Mouse (Mus musculus): ENCODE results near the gene Cfap126. TPM values are rescaled to one million over a fixed set of nuclear protein-coding genes. Genes with fewer than 3 reads are reported as not detected.
"Not testable (repeated sequence)": the region's sequence is repeated elsewhere in the genome, so short reads cannot be mapped to it uniquely, and the experiment has no call there.

Gene Cfap126
- polyA plus RNA-seq, 1 experiment from 2014 or later: 9.8 TPM

GRCm38 (mm10) chr1:171116280-171116679 is 2.6 kb downstream of the Cfap126 start:
- ATAC-seq (ENCODE audit: low FRiP score): no peak
- Histone ChIP-seq H3K4me1 (peaks cover 8% of the 10 kb centered on the region; the same call in 1 of the 2 replicates), H3K4me2 (replicated peaks) (no peak overlapping the region), H3K27me3 (no peaks in the 10 kb centered on the region), H3K9ac (no peak overlapping the region), H3K9me3 (replicated peaks) (no peaks in the 10 kb centered on the region), H3K4me3 (no peak overlapping the region), H3K27ac (no peak overlapping the region), H3K36me3 (no peaks in the 10 kb centered on the region)
- 73% methylated on average over 4 of the region's 4 CpGs for WGBS

DNA sequence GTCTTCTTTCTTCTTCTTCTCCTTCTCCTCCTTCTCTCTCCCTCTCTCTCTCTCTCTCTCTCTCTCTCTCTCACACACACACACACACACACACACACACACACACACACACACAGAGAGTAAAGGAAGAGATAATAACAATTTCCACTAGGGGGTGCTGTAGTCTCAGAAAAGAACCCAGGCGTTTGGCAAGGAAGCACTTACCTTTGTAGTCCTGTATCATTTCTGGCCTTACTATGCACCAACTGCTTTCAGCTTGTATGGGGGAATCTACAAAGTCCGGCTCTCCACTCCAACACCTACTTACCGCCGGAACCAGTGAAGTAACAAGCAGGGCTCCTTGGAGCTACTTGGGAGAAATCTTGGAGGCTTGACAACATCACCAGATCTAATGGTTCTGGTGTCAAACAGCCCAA is 4.6 kb downstream of the Cfap126 start:
- peaks cover 12% of the 10 kb centered on the region; the same call in 1 of the 2 replicates for H3K4me1 ChIP-seq
- WGBS: 4% methylated on average over 4 of the region's 4 CpGs
- no peaks in the 10 kb centered on the region for H3K27me3 ChIP-seq
- no peaks in the 10 kb centered on the region for H3K36me3 ChIP-seq
- no peak overlapping the region for H3K4me2 ChIP-seq (replicated peaks)
- H3K9ac ChIP-seq: no peak overlapping the region
- H3K9me3 ChIP-seq (replicated peaks): no peaks in the 10 kb centered on the region
- no peak overlapping the region for H3K4me3 ChIP-seq
- no peak overlapping the region for H3K27ac ChIP-seq
- ATAC-seq (ENCODE audit: low FRiP score): no peak

GRCm38 (mm10) chr1:171118996-171119395 is 5.3 kb downstream of the Cfap126 start:
- Histone ChIP-seq H3K27me3 (no peaks in the 10 kb centered on the region), H3K9ac (no peak overlapping the region), H3K4me1 (peaks cover 7% of the 10 kb centered on the region; the same call in 1 of the 2 replicates), H3K27ac (no peak overlapping the region), H3K36me3 (no peaks in the 10 kb centered on the region), H3K9me3 (replicated peaks) (no peaks in the 10 kb centered on the region), H3K4me2 (replicated peaks) (no peak overlapping the region), H3K4me3 (no peak overlapping the region)
- 87% methylated on average over 5 of the region's 5 CpGs for WGBS
- ATAC-seq (ENCODE audit: low FRiP score): no peak

DNA sequence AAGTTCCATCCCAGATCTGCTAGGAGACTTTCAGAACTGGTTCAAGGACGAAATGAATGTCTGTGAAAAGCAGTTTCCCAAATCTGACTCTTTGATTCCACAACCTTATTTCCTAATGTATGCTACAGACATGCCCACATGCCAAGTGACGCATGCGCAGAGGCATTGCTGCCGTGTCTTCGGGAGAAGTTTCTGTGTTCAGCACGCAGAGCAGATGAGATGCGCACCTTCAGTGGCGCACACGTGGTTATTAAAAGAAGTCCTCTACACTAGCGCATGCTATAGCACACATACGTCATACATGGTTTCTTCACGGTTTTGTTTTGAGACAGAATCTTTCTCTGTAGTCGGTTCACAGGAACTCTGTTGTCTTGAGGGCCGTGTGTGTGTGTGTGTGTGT is 5.7 kb downstream of the Cfap126 start:
- Histone ChIP-seq H3K27ac (no peak overlapping the region), H3K4me3 (no peak overlapping the region), H3K4me1 (peaks cover 4% of the 10 kb centered on the region; the same call in 1 of the 2 replicates), H3K9me3 (replicated peaks) (no peaks in the 10 kb centered on the region), H3K36me3 (no peaks in the 10 kb centered on the region), H3K27me3 (no peaks in the 10 kb centered on the region), H3K9ac (no peak overlapping the region), H3K4me2 (replicated peaks) (no peak overlapping the region)
- ATAC-seq (ENCODE audit: low FRiP score): no peak
- WGBS: 89% methylated on average over 14 of the region's 14 CpGs

- H3K27ac ChIP-seq: no peak overlapping the region
- H3K36me3 ChIP-seq: no peaks in the 10 kb centered on the region
- H3K4me2 ChIP-seq (replicated peaks): no peak overlapping the region
- WGBS: 64% methylated on average over 3 of the region's 3 CpGs
- H3K9me3 ChIP-seq (replicated peaks): no peaks in the 10 kb centered on the region
- H3K9ac ChIP-seq: no peak overlapping the region
- no peak for ATAC-seq (ENCODE audit: low FRiP score)
- no peaks in the 10 kb centered on the region for H3K27me3 ChIP-seq
- no peak overlapping the region for H3K4me3 ChIP-seq
- H3K4me1 ChIP-seq: peaks cover 4% of the 10 kb centered on the region; the same call in 1 of the 2 replicates
These were observed 7.2 kb downstream of the Cfap126 start for GRCm38 (mm10) chr1:171120893-171121292.

DNA sequence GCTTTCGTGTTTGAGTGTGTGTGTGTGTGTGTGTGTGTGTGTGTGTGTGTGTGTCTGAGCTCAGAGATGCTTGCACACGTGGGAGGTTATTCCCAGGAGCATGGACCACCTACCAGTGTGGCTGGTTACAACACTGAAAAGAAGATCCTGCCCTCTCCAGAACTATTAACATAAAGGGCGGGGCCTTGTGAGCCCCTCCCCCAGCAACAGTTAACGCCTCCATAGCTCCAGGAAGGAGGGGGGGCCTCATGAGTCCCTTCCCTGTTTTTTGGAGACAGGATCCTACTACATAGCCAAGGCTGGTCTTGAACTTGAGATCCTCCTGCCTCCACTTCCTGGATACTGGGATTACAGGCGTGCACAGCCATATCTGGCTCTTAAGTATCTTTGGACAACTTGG is 8.1 kb downstream of the Cfap126 start:
- H3K4me3 ChIP-seq: no peak overlapping the region
- WGBS: 42% methylated on average over 5 of the region's 5 CpGs
- no peak overlapping the region for H3K4me2 ChIP-seq (replicated peaks)
- peaks cover under 1% of the 10 kb centered on the region; the same call in 1 of the 2 replicates for H3K36me3 ChIP-seq
- peaks cover 4% of the 10 kb centered on the region; the same call in 1 of the 2 replicates for H3K4me1 ChIP-seq
- H3K9me3 ChIP-seq (replicated peaks): no peaks in the 10 kb centered on the region
- H3K9ac ChIP-seq: no peak overlapping the region
- no peak overlapping the region for H3K27ac ChIP-seq
- H3K27me3 ChIP-seq: no peaks in the 10 kb centered on the region
- no peak for ATAC-seq (ENCODE audit: low FRiP score)

DNA sequence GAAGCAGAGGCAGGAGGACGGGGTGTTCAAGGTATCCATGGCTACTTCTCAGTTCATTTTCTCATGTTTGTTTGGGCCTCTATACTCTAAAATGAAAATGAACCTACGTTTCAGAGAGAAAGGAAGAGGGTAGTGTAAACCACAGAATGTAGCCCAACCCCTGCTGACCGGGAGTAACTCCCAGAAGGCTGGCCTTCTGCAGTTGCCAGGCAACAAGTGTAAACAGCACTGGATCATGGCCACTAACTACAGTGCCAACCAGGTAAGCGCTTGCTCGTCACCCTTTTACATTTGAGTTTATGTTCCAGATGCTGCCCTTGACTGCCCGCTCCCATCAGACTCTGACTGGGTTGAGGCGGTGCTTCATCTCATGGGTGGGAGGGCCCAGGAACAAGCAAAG is 9.2 kb downstream of the Cfap126 start:
- Histone ChIP-seq H3K27ac (no peak overlapping the region), H3K36me3 (peaks cover 9% of the 10 kb centered on the region; the same call in 1 of the 2 replicates), H3K27me3 (no peaks in the 10 kb centered on the region), H3K9me3 (replicated peaks) (no peaks in the 10 kb centered on the region), H3K4me3 (no peak overlapping the region), H3K9ac (no peak overlapping the region), H3K4me2 (replicated peaks) (no peak overlapping the region), H3K4me1 (peaks cover 4% of the 10 kb centered on the region; the same call in 1 of the 2 replicates)
- ATAC-seq (ENCODE audit: low FRiP score): peak; percentile 53
- 32% methylated on average over 7 of the region's 7 CpGs for WGBS

GRCm38 (mm10) chr1:171124398-171124797 is 10.7 kb downstream of the Cfap126 start:
- Histone ChIP-seq H3K9me3 (replicated peaks) (no peaks in the 10 kb centered on the region), H3K27ac (no peak overlapping the region), H3K4me2 (replicated peaks) (no peak overlapping the region), H3K36me3 (peaks cover 22% of the 10 kb centered on the region), H3K4me3 (no peak overlapping the region), H3K9ac (no peak overlapping the region), H3K4me1 (peaks cover 4% of the 10 kb centered on the region; the same call in 1 of the 2 replicates), H3K27me3 (no peaks in the 10 kb centered on the region)
- 87% methylated on average over 5 of the region's 5 CpGs for WGBS
- ATAC-seq (ENCODE audit: low FRiP score): no peak

DNA sequence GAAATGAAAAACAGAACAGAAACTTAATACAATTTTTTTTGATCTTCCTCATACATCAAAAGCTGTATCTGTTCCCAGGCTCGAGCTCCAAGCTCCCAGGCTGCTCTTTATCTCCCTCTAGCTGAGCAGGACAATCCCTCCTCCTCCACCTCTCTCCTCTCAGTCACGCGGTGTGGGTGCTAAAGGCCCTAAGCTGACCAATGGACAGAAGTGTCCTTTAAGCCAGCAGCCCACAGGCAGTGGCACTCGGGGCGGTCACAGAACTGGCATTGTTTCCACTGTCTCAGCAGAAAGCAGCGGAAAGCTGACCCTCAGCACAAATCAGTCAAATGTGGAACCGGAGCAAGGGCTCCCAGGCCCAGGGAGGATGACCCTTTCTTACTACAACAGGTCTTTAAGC is 15.5 kb downstream of the Cfap126 start:
- no peak overlapping the region for H3K9ac ChIP-seq
- H3K27ac ChIP-seq: no peak overlapping the region
- H3K4me2 ChIP-seq (replicated peaks): no peak overlapping the region
- H3K4me3 ChIP-seq: no peak overlapping the region
- ATAC-seq (ENCODE audit: low FRiP score): no peak
- no peaks in the 10 kb centered on the region for H3K27me3 ChIP-seq
- 58% methylated on average over 7 of the region's 7 CpGs for WGBS
- H3K4me1 ChIP-seq: no peaks in the 10 kb centered on the region
- H3K36me3 ChIP-seq: peaks cover 59% of the 10 kb centered on the region
- H3K9me3 ChIP-seq (replicated peaks): no peaks in the 10 kb centered on the region

- WGBS: 93% methylated on average over 1 of the region's 1 CpGs
- H3K9me3 ChIP-seq (replicated peaks): no peaks in the 10 kb centered on the region
- no peaks in the 10 kb centered on the region for H3K4me1 ChIP-seq
- no peak overlapping the region for H3K4me2 ChIP-seq (replicated peaks)
- H3K27ac ChIP-seq: no peak overlapping the region
- no peak overlapping the region for H3K9ac ChIP-seq
- H3K4me3 ChIP-seq: no peak overlapping the region
- no peaks in the 10 kb centered on the region for H3K27me3 ChIP-seq
- ATAC-seq (ENCODE audit: low FRiP score): no peak
- H3K36me3 ChIP-seq: peaks cover 75% of the 10 kb centered on the region
These were observed 17.3 kb downstream of the Cfap126 start for GRCm38 (mm10) chr1:171130971-171131370.

DNA sequence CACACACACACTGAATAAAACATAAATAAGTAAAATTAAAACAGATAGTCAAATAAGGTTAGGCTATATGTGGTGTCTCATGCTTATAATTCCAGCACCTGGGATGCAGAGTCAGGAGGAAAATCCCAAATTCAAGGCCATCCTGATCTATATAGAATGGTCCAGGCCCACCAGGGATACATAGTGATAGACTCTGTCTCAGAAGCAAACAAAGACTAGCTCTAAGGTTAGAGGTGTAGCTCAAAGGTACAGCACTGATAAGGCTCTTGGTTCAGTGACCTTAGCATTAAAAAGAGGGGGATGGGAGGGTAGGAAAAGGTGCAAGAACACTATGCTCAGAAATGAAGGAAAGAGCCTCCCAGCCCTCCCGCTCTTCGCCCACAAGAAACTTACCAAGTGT is 21.9 kb downstream of the Cfap126 start:
- Histone ChIP-seq H3K27ac (no peak overlapping the region), H3K36me3 (peaks cover 71% of the 10 kb centered on the region), H3K27me3 (no peaks in the 10 kb centered on the region), H3K9me3 (replicated peaks) (no peaks in the 10 kb centered on the region), H3K4me1 (no peaks in the 10 kb centered on the region), H3K4me2 (replicated peaks) (no peak overlapping the region), H3K9ac (no peak overlapping the region), H3K4me3 (no peak overlapping the region)
- WGBS: 93% methylated on average over 2 of the region's 2 CpGs
- no peak for ATAC-seq (ENCODE audit: low FRiP score)

GRCm38 (mm10) chr1:171137486-171138155 is 23.9 kb downstream of the Cfap126 start:
- not testable (repeated sequence) for H3K9me3 ChIP-seq (replicated peaks); H3K9ac ChIP-seq; H3K27me3 ChIP-seq; H3K4me3 ChIP-seq; H3K4me1 ChIP-seq; H3K4me2 ChIP-seq (replicated peaks); H3K27ac ChIP-seq; ATAC-seq (ENCODE audit: low FRiP score)
- WGBS: 91% methylated on average over 8 of the region's 8 CpGs
- peaks cover 74% of the 10 kb centered on the region for H3K36me3 ChIP-seq

DNA sequence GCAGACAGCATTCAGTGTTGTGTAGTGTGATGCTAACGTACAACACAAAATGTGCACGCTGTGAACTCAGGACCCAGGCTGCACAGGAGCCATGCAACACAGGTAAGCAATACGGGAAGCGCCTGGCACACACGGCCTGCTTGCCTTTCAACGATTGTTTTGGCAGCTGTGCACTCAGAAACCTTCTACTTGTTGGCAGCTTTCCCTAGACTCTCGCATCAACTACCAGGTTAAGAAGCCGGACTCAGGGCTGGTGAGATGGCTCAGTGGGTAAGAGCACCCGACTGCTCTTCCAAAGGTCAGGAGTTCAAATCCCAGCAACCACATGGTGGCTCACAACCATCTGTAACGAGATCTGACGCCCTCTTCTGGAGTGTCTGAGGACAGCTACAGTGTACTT is 29.3 kb downstream of the Cfap126 start:
- ATAC-seq (ENCODE audit: low FRiP score); H3K4me2 ChIP-seq (replicated peaks); H3K4me3 ChIP-seq; H3K27me3 ChIP-seq; H3K27ac ChIP-seq; H3K9me3 ChIP-seq (replicated peaks); H3K9ac ChIP-seq; H3K4me1 ChIP-seq: not testable (repeated sequence)
- peaks cover 55% of the 10 kb centered on the region for H3K36me3 ChIP-seq
- WGBS: 83% methylated on average over 11 of the region's 11 CpGs
